Mouse (Mus musculus): Measurements from ENCODE around the gene Pde5a.

DNA sequence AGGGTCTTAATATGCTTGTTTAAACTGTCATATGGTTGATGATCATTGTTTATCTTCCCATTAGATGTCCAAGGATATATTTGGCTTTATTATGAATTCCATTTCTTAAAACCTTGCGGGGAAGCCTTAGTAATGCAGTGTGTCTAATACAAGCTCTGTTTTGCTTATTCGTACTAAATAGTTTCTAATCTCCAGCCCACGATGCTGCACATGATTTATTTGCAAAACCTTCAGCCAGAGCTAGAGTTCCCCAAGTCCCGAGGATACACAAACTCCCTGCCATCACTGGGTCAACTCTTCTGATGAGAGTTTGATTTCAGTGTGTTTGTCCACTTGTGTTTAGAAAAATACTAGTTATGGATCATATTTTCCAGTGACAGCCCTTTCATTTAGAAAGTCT, 46.4 kb upstream of the Pde5a start:
- TF ChIP-seq CTCF (IDR thresholded peaks at IDR 0.05; ENCODE audit: low read depth, low read length) (no peak), GATA1 (IDR thresholded peaks at IDR 0.05; ENCODE audit: borderline replicate concordance, low read length) (no peak), TAL1 (conservative IDR thresholded peaks at IDR 0.05; ENCODE audit: low read depth, low read length) (no peak), POLR2AphosphoS5 (IDR thresholded peaks at IDR 0.05; ENCODE audit: insufficient replicate concordance, low read depth, low read length) (no peak), GATA2 (IDR thresholded peaks at IDR 0.05; ENCODE audit: borderline replicate concordance, low read depth, low read length) (no peak)
